Mouse (Mus musculus) C2C12 (cell line): ENCODE data around the gene Ano10. TPM values are rescaled to one million over a fixed set of nuclear protein-coding genes. Genes with fewer than 3 reads are reported as not detected.
A peak's percentile ranks its signal among the peaks of the same experiment; 100 is the strongest.

ENCODE experiments used
- H3K27me3 ChIP-seq: one replicate; pipeline ENCODE4 v1.6.1; 2011; ENCODE audit not compliant: control insufficient read depth, insufficient read depth, insufficient read length
- H3K36me3 ChIP-seq: one replicate; pipeline ENCODE4 v1.6.1; 2011; ENCODE audit not compliant: control insufficient read depth, insufficient read depth
- H3K4me3 ChIP-seq: one replicate; pipeline ENCODE4 v1.5.1; 2011; ENCODE audit warnings: mild to moderate bottlenecking, control low read depth; ENCODE audit not compliant: poor library complexity, insufficient read depth, severe bottlenecking
- H3K79me2 ChIP-seq: one replicate; pipeline ENCODE4 v1.6.1; 2011; ENCODE audit not compliant: control insufficient read depth, insufficient read depth
- H3K79me3 ChIP-seq: one replicate; pipeline ENCODE4 v1.6.1; 2011; ENCODE audit warnings: low read depth, control low read depth
- H3ac ChIP-seq: one replicate; pipeline ENCODE3; 2011; ENCODE audit warnings: low read depth; ENCODE audit not compliant: control insufficient read depth, insufficient read length
- CEBPB ChIP-seq: IDR thresholded peaks from one replicate; pipeline ENCODE4 v1.6.1; 2011; ENCODE audit warnings: low read depth, mild to moderate bottlenecking, control low read depth, moderate library complexity
- CTCF ChIP-seq: IDR thresholded peaks from one replicate; pipeline ENCODE4 v1.5.1; 2011; ENCODE audit not compliant: control insufficient read depth, insufficient read depth, insufficient read length
- FOSL1 ChIP-seq: IDR thresholded peaks from one replicate; pipeline ENCODE4 v1.8.0; 2011; ENCODE audit warnings: mild to moderate bottlenecking, low read length; ENCODE audit not compliant: poor library complexity, insufficient read depth, severe bottlenecking
- MAX ChIP-seq: IDR thresholded peaks from one replicate; pipeline ENCODE4 v1.6.1; 2011; ENCODE audit warnings: mild to moderate bottlenecking, control low read depth
- MYOD1 ChIP-seq: IDR thresholded peaks from one replicate; pipeline ENCODE4 v1.6.1; 2011; ENCODE audit warnings: low read depth; ENCODE audit not compliant: control insufficient read depth, insufficient read length
- MYOG ChIP-seq: IDR thresholded peaks from one replicate; pipeline ENCODE4 v1.6.1; 2011; ENCODE audit not compliant: control insufficient read depth, insufficient read length; ENCODE audit errors: extremely low read depth
- USF1 ChIP-seq: IDR thresholded peaks from one replicate; pipeline ENCODE4 v1.6.1; 2011; ENCODE audit warnings: low read depth, mild to moderate bottlenecking, control low read depth, moderate library complexity
- polyA plus RNA-seq: library from polyadenylated mRNA; unstranded; fragments of >200 nt; fragmentation: generic; extraction: Trizol; gene quantifications from one replicate; pipeline ENCODE4 v1.2.1, GENCODE M21; 2012; ENCODE audit warnings: missing spikeins

The Ano10 gene
- polyA plus RNA-seq, 1 experiment, result 36.0 TPM

GRCm38 (mm10) chr9:122232912-122233311 lies 61.3 kb downstream of the Ano10 start:
- no peaks in the 10 kb centered on the region for H3K79me2 ChIP-seq
- H3K27me3 ChIP-seq, result no peaks in the 10 kb centered on the region
- H3K4me3 ChIP-seq, result no peak overlapping the region
- no peaks in the 10 kb centered on the region for H3K79me3 ChIP-seq
- no peak for TF ChIP-seq CEBPB
- TF ChIP-seq MYOD1, result no peak
- no peak for TF ChIP-seq MYOG
- no peak for TF ChIP-seq USF1
- TF ChIP-seq FOSL1, result no peak
- TF ChIP-seq CTCF, result no peak
- TF ChIP-seq MAX, result no peak
- no peaks in the 10 kb centered on the region for H3K36me3 ChIP-seq
- no peak overlapping the region for H3ac ChIP-seq

- H3K36me3 ChIP-seq, result no peaks in the 10 kb centered on the region
- H3K27me3 ChIP-seq, result no peaks in the 10 kb centered on the region
- no peak overlapping the region for H3K4me3 ChIP-seq
- TF ChIP-seq MYOD1 (no peak), MAX (no peak), FOSL1 (no peak), CTCF (no peak), MYOG (no peak), CEBPB (no peak), USF1 (no peak)
- H3ac ChIP-seq, result no peak overlapping the region
- H3K79me3 ChIP-seq, result no peaks in the 10 kb centered on the region
- H3K79me2 ChIP-seq, result no peaks in the 10 kb centered on the region
These were observed 63.5 kb downstream of the Ano10 start for GRCm38 (mm10) chr9:122230701-122231100.

- no peak for TF ChIP-seq CTCF
- TF ChIP-seq FOSL1, result no peak
- TF ChIP-seq MYOD1, result no peak
- TF ChIP-seq MYOG, result no peak
- no peak for TF ChIP-seq MAX
- no peak for TF ChIP-seq CEBPB
- TF ChIP-seq USF1, result no peak
These were observed 67.8 kb downstream of the Ano10 start for GRCm38 (mm10) chr9:122226419-122226818.

GRCm38 (mm10) chr9:122225309-122225708 lies 68.9 kb downstream of the Ano10 start:
- Histone ChIP-seq H3K27me3 (no peaks in the 10 kb centered on the region), H3K4me3 (no peak overlapping the region), H3K36me3 (no peaks in the 10 kb centered on the region), H3K79me2 (no peaks in the 10 kb centered on the region), H3ac (no peak overlapping the region), H3K79me3 (no peaks in the 10 kb centered on the region)
- TF ChIP-seq MYOD1, result no peak
- TF ChIP-seq MYOG, result no peak
- TF ChIP-seq CTCF, result peak; percentile 44
- TF ChIP-seq MAX, result no peak
- TF ChIP-seq USF1, result no peak
- TF ChIP-seq CEBPB, result no peak
- TF ChIP-seq FOSL1, result no peak

More at GRCm38 (mm10) chr9:122226419-122226818, 67.8 kb downstream of the Ano10 start:
- no peaks in the 10 kb centered on the region for H3K79me3 ChIP-seq
- no peak overlapping the region for H3K4me3 ChIP-seq
- no peaks in the 10 kb centered on the region for H3K27me3 ChIP-seq
- no peak overlapping the region for H3ac ChIP-seq
- H3K36me3 ChIP-seq, result no peaks in the 10 kb centered on the region
- no peaks in the 10 kb centered on the region for H3K79me2 ChIP-seq

- Histone ChIP-seq H3K79me2 (no peaks in the 10 kb centered on the region), H3K79me3 (no peaks in the 10 kb centered on the region), H3K4me3 (no peak overlapping the region), H3K36me3 (no peaks in the 10 kb centered on the region), H3ac (no peak overlapping the region), H3K27me3 (no peaks in the 10 kb centered on the region)
- TF ChIP-seq MYOG (no peak), CEBPB (no peak), CTCF (no peak)
These were observed 71.2 kb downstream of the Ano10 start for GRCm38 (mm10) chr9:122223005-122223404.

DNA sequence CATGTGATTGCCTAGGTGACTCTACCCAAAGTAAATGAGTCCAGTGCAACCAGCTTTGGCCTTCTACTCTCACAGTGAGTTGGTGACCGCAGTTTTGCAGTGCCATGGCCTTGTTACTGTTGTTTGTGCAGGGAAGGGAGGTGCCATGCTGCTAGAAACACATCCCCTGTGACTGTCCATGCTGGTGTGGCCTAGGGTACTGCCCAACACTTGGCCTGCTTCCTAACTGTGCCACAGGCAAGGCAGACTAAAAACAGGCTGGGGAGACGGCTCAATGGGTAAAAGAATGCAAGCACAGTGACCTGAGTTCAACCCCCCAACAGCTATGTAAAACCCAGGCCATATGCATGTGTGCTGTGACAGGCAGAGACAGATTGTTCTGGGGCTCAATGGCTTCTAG lies 74.3 kb downstream of the Ano10 start:
- Histone ChIP-seq H3K4me3 (no peak overlapping the region), H3ac (no peak overlapping the region), H3K27me3 (no peaks in the 10 kb centered on the region), H3K79me2 (no peaks in the 10 kb centered on the region), H3K36me3 (no peaks in the 10 kb centered on the region), H3K79me3 (no peaks in the 10 kb centered on the region)
- TF ChIP-seq FOSL1, result no peak
- TF ChIP-seq MAX, result no peak
- TF ChIP-seq MYOG, result no peak
- no peak for TF ChIP-seq CTCF
- TF ChIP-seq USF1, result no peak
- no peak for TF ChIP-seq MYOD1
- TF ChIP-seq CEBPB, result no peak
